Mouse (Mus musculus): ENCODE data around the gene Spon2.

The Spon2 gene

DNA sequence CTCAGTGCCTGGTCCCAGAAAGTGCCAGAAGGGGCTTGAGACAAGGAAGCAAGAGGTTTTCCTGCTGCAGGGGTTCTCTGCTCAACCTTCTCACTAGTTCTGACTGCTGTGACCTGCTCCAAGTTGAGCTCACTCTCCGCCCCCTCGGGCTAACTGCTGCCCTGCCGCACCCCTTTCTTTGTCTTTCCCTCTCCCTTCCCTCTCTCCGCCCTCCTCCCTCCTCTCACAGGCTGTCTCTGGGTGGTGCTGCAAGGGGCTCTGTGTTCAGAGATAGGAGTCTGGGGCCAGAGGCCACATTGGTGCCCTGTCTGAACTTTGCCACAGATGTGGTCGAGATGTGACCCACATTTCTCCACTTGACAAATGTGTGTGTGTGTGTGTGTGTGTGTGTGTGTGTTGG, at the start of gene Spon2:
Gene Spon2 (minus strand): TSS at position 375 of the 400 bp plus-strand sequence.
- DNase-seq: no peak

DNA sequence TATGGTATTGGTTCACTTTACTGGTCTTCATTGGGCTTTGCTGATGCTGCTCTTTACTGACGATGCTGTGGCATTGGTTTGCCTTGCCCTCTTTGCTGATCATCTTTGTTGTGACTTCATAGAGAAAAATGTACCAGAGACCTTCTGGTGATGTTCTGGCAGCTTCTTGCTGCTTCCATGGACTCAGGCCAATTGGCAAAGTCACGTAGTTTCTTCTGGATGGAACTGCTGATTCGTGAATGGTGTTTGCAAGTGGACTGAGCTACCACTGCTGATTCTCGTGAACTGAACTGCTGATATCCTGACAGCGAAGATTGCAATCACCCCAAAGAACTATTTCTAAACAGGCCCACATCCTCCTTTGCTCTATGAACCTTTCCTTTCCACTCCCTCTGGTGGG, 36.2 kb upstream of the Spon2 start:
- DNase-seq: peak in 1 of 2 experiments; percentile 28

DNA sequence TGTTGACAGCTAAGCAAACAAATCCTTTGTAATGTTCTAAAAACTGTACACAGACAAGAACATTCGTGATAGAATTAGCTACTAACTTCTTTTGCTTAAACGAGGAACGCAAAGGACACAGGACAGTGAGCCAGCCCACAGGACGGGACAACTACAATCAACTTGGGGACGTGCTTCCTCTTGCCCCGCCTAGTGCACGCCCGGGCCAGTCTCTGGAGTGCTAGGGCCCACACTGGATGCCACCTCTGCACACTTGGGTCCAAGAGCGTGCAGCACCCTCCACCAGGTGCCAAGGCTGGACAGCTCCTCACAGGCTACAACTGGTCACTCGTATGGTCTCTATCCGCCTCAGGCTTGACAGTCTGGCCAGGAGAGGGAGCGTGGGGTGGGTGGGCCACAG, 29.9 kb upstream of the Spon2 start:
- peak; percentile 26 to 73 for DNase-seq

DNA sequence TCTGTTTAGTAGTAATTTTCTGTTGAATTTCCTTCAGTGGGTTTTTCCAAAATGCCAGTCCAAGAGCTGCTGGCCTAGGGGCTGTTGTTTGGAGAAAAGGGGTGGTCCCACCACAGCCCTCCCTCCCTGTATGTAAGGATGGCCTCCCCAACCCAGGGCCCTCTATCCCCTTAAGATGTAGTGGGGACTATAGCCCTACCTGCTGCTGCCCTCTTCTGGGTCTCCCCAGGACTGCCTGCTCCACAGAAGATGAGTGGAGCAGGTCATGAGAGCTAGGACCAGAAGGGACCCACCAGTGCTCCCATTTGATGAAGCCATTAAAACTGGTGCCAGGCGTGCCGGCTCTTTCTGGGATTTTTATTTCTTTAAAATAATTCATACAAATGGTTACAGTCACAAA, 29.1 kb upstream of the Spon2 start:
- DNase-seq: peak; percentile 47 to 54

DNA sequence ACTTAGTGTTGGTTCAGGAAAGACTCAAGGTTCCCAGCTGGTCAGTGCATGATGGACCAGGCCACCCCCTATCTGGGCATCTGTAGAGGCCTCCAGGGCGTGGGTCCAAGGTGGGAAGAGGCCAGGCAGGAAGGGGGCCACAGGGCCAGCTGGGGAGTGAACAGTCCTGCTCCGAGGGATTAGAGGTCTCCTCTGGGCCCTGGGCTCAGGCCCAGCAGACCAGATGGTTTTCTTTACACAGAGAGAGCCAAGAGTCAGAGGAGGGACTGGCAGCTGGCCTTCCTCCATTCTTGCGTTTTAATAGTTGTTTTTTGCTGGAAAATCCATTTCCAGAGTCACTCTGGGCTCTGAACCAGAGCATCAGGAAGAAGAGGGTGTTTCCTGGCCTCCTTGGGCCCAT, 27.4 kb upstream of the Spon2 start:
- DNase-seq: peak; percentile 62 to 74

DNA sequence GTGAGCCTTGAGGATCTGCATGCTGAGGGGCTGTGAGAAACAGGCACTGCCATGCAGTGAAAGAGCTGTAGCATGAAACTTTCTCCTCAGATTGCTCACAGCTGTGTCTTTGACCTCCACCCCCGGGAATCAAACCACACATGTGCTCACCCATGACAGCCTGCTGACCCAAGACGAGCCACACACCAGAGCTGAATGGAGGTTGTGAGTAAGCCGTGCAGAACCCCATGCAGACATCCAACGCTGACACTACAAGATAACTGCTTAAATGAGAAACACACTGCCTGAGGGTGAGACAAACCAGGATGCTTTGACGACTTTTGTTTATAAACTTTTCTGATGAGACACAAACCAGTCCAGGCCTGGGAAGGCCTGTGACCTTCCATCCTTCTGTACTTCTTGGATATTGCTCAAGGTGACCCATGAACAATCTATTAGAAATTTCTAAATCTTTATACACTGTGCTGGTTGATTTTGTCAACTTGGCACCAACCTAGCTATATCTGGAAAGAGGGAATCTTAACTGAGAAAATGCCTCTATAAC, 26.2 kb upstream of the Spon2 start:
- DNase-seq: no peak

DNA sequence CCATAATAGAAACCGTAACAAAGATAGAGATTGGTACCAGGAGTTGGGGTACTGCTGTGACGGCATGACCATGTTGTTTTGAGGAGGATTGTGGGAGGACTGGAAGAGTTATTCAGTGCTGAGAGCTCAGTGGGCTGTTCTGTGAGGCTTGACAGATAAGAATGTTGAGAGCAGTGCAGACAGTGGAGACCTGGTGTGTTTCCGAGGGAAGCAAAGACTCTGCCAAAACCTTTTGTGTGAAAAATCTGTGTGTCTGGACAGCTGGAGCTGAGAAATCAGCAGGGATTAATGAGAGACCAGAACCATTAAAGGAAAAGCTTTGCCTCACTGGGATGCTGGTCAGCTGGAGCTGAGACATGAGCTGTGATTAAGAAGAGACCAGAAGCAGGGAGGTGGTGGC, 21.7 kb upstream of the Spon2 start:
- DNase-seq: no peak

DNA sequence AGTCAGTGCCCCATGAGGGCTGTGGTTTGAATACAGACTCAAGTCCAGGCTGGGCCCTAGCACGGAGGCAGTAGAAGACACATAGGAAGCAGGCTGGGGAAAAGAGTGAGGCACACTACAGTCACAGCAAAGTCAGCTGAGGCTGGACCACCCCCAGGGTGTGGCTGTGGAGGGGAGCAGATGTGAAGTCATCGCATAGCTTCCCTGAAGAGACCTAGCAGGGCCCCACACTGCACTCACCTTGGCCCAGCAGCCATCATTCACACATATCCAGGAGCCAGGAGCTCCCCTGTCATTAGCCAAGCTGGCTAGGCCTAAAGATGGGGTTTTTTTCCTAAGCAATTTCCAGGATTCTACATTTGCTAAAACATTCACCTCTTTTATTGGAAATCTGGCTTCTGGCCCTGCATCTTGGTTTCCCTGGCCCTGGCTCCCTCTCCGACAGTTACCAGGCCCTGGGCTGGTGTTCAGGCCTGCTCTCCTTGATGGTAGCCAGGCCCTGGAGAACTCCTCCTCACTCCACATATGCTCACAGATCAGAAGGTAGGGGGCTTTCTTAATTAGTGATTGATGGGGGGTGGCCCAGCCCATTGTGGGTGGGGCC, 21.0 kb upstream of the Spon2 start:
- no peak for DNase-seq

DNA sequence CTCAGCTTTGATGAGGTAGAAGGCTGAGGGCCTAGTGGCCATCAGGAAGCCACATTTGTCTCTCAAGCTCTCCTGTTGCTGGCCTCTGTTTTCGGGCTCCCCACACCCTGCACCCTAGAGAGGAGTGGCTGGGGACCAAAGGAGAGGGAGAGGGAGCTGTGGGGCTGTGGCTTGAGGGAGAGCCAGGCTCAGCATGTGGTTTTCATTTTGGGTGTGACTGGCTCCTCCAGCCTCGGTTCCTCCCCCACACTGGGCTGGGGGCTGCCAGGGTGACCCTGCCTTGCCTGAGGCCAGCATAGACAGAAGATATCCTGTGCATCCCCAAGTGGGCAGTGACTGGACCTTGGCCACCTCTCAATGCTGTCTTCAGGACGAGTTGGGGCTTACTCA, 20.0 kb upstream of the Spon2 start:
- DNase-seq: no peak

DNA sequence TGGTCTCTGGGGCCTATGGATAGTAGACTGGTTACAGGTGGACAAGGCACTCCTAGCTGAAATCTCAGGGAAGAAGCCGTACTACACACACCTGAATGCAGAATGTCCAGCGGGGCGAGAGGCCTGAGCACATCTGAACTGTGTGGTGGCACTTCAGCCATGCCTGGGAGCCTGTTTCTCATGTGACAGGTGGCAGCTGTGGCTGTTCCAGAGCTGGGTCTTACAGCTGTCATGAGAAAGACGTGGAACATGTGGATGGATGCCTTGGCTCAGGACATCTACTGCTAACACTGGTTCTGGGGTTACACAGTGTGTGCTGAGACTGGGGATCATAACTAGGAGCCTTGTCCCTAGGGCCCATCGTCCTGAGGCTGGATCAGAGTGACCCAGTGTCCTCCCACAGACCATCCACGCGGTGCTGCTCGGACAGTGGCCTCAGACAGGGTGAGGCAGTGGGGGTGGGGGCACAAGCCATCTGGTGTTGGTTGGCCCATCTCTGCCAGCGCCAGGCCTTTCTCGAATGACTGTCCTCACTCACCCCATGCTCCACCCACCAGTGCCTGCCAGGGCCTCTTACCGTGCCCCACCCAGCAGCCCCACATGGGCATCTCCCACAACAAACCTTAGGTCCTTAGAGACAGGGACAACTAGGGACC, 19.5 kb upstream of the Spon2 start:
- no peak for DNase-seq

DNA sequence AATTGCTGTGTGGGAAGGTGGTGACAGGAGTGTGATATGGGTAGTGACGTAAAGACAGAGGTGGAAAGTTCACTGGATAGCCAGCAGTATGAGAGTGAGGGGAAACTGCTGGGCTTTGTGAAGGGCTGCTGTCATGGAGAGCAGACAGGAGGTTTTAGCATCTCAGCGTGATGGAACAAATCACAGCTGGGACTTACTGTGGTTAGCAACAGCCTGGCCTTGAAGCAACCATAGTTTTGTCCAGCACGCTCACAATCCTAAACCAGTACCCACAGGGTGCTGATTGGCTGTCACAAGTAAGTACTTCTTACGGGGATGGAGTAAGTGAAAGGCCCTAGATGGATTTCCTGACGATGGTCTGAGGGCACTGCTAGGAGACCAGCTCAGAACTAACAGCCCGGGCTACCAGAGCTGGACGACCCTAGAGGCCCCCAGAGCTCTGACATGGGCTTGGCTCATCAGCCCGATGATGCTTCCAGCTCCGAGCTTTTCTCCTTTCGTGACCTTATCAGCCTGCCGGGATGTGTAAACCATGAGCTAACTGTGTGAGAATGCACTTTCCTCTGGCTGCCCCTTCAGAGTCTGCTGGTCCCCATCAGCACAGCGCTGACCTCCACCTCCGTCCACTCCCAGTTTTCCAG, 16.3 kb upstream of the Spon2 start:
- DNase-seq: no peak

DNA sequence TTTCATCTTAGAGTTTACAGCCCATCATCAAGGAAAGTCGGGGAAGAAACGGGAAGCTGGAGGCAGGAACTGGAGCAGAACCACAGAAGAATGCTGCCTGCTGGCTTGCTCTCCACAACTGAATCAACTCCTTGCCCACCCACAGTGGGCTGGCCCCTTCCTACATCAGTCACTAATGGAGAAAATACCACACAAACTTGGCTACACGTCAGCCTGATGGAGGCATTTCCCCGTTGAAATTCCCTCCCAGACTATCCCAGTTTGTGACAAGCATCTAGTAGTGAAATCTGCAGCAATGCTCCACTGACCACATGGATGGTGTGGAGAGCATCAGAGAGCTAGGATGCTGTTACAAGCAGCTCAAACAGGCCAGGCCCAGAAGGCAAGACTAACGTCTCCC, 14.5 kb upstream of the Spon2 start:
- DNase-seq: no peak

DNA sequence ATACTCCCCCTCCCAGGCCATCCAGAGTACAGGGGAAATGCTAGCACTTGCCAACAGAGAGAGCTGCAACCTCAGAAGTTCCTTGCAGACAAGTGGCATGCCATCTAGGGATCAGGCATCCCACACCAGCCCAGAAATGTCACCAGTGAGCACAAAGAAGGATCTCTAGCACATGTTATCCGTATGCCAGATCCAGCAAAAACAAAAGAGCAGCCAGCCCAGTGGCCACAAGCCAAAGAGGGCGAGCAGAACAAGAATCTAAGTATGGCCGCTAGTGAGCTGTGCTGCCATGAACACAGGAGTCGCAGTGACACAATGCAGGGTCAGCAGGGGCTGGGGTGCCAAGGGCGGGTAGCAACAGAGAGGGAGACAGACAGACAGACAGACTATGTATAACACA, 12.0 kb upstream of the Spon2 start:
- DNase-seq: no peak

DNA sequence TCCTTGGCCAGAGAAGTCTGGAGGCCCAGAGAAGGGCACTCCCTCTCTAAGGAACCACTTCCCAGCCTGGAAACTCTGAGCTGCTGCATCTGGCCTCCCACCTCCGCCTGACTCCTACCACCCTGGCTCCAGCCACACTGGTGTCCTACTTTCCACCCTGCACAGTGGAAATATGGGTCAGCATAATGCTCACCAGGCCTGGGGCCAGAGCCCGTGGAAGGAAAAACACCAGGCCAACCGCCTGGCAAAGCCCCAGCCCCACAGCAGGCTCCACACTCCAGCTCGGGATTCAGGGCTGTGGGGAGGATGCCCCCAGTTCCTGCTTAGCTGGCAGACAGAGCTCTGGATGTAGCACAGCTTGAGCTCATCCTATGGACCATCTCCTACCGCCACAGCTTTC, 10.2 kb upstream of the Spon2 start:
- peak in 1 of 2 experiments; percentile 44 for DNase-seq

DNA sequence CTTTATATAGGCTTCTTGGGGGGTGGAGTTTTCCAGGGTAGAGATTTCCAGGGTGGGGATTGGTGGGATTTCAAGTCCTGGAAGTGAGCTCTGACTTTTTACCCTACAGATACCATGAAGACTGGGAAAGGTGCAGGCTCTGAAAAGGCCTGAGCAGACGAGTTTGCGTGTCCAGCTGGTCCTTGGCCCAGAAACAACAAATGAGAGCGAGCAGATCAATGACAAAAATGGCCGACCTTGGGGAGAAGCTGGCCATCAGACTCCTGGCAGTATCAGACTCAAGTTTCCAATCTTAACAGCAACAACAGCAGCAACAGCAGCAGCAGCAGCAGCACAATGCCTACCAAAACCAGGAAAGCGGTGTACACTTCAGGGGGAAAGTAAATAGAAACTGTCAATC, 7.4 kb upstream of the Spon2 start:
- no peak for DNase-seq

DNA sequence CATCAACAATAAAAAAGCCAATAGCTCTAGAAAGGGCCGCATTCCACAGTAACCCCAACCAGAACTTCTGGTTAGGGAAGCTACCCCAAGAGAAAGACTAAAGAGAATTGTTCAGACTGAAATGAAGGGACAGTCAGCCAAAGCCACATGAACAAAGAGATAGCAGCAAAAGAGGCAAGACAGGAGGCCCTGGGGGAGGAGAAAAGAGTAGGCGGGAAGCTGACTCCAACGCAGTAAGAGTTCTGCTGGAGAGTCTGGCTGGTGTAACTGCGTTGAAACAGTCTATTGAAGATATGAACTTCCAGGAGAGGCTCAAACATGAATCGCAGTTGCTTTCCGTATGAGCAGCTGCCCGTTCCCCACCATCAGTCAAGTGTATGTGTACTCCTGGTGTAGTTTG, 6.2 kb upstream of the Spon2 start:
- no peak for DNase-seq

DNA sequence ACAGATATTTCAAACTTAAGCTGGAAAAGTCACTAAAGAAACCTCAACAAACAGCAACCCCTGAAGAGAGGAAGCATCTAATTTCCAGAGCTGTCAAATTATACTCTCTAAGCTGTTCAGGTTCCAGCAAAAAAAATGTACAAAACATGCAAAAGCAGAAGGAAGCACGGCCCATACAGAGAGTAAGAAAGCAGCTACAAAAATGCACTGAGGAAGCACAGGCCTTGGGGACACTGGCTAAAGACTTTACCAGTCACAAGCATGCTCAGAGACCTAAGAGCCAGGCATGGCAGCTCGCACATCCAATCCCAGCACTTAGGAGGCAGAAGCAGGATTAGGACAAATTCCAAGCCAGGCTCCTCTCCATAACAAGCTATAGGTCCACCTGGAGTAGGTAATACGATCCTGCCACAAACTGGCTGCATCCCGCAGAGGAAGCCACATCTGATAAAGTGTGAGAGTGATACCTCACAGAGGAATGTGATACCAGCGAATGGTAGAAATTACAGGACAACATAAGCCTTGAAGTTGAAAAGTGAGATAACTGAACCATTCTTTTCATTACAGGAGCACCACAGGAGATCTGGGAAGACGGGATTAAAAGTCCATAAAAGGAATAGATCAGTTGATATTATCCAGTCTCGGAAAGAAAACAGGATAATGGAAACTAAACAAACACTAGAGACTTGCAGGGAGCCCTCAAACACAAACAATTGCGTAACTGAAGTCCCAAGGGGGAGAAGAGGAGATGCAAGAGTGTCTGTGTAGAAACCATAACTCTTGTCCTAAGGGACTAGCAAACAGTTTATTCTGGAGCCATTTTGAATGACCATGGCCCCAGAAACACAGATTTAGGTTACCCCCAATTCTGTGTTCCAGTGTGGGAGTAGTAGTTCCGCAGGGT, 4.8 kb upstream of the Spon2 start:
- no peak for DNase-seq

DNA sequence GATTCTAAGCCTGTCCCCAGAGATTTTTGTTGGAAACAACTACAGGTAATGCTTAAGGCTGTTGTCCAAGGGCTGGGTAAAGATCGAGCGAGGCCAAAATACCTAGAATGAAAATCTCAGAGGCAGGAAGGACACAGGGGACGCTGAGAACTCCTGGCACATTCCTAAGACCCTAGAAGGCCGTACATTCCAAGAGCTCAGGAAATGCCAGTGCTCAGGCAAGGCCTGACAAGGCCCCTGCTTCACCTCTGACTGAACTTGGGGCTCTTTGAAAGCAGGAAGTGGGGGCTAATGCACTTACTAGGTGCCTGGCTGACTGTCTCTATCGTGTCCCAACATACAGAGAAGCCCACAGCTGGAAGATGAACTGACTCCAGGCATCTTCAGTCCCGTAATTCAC, 4.1 kb upstream of the Spon2 start:
- DNase-seq: peak; percentile 32 to 63

DNA sequence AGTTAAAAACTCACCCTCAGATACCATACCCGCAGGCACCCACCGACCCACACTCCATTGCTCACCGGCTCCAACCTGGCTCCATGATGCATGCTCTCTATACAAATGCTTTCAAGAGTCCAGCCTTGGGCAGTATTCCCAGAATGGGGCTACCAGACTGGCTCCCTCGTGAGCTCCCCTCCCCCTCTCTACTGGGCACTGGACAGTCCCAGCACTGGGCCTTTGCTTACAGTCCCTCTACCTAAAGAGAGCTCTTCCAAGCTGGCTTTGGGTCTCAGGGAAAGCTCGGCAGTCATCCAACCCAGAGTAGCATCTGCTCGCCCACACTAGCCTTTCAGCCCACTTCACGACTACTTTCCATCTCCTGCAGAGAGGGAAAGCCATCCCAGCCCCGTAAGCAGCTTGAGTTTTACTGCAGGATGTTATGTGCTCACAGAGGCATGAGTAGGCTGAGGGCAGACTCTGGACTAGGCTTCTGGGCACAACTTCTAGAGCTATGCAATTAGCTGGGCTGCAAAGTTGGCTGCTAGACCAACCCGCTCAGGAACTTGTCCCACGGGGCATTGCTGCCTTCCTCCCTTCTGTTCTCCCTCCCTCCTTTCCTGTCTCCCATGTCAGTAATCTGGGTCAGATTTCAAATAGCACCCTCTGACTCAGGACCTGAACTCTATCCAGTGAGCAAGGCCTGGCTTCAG, 2.2 kb upstream of the Spon2 start:
- peak; percentile 31 to 66 for DNase-seq

DNA sequence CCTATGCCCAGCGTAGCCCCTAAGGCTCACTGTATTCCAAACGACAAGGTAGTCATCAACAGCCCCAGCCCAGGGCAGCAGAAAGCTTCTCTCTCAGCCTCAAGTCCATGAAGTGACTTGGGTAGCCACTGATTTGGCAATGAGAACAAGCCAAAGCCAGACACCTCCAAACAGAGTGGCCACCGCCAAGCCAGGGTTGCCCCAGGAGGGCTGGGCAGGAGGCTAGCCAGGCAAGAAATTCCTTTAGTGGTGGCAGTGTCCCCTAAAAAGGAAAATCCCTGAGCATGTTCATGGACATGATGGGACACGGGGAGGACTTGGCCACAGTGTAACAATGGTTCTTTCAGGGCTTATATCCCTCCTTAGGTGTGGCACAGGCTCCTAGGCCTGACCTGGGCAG, 1.6 kb upstream of the Spon2 start:
- no peak for DNase-seq

DNA sequence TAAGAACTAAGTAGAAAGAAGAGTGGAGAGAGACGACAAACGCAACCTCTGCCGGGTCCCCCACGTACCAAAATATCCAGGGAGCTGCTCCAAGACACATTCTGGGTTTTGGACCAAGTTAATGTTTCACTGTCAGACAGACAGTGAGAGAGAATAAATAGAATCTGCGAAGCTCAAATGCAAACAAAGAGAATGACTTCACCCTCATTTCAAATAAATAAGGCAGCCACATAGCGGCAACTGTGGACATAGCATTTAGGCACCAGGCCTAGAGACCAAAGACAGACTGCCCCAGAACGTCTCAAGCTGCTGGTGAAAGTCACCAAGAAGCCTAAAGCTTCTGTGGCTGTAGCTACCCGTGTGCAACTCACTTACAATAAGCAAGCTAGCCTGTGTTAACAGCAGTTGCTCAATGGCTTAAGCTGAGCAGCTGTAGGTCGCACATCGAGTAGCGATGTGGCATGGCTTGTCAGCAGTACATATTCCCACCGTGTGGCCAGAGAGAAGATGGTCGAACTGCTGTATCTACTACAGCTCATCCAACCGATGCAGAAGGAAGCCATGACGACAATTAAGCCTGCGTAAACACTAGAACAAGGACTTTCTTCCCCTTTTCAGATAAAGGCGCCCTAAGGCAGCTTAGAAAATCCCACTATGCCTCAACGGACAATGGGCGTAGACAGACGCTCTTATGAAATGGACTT, 643 bp upstream of the Spon2 start:
- DNase-seq: no peak

DNA sequence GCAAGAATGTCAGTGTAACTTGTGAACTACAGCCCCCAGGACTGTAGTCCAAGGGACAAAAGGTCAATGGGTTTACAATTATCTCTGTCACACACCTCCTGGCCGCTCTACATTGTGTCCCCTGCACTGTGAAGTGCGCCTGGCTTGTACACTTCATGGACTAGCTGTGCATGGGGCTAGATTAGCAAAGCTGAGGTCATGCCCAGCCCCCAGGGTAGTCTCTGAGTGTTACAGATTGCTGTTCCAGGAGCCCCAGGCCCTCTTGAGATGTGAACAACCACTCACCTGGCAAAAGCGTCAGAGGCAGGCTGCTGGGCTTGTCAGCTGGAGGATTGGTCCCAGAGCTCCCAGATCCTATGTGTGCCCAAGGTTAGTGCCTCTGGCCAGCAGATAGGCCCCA, 592 bp downstream of the Spon2 start:
- DNase-seq: no peak

All from kidney, postnatal 25 days (tissue).